Mouse (Mus musculus) testis, adult 2 months (tissue): ENCODE data around the gene Flt3. TPM values are rescaled to one million over a fixed set of nuclear protein-coding genes. Genes with fewer than 3 reads are reported as not detected.

Experiments
- H3K27ac ChIP-seq: fragments of 200-500 bp; 2 replicates; pipeline ENCODE4 v1.5.1; 2012; ENCODE audit warnings: low read depth, low read length; ENCODE audit not compliant: control insufficient read depth, insufficient read depth
- H3K27me3 ChIP-seq: fragments of 200-500 bp; 2 replicates; pipeline ENCODE4 v1.6.1; 2012; ENCODE audit warnings: mild to moderate bottlenecking, low read length, moderate library complexity; ENCODE audit not compliant: control insufficient read depth, insufficient read depth
- H3K36me3 ChIP-seq: fragments of 200-500 bp; 2 replicates; pipeline ENCODE4 v1.6.1; 2012; ENCODE audit warnings: mild to moderate bottlenecking, low read length; ENCODE audit not compliant: control insufficient read depth, insufficient read depth
- H3K4me1 ChIP-seq: fragments of 200-500 bp; 2 replicates; pipeline ENCODE4 v1.6.1; 2012; ENCODE audit warnings: low read length; ENCODE audit not compliant: control insufficient read depth, insufficient read depth
- H3K4me3 ChIP-seq: fragments of 200-500 bp; 2 replicates; pipeline ENCODE4 v1.5.1; 2012; ENCODE audit warnings: low read depth, mild to moderate bottlenecking, low read length, moderate library complexity, mixed read lengths; ENCODE audit not compliant: control insufficient read depth
- CTCF ChIP-seq: fragments of 200-500 bp; IDR thresholded peaks from 2 replicates; pipeline ENCODE4 v1.5.1; 2012; ENCODE audit warnings: low read depth, mild to moderate bottlenecking, inconsistent platforms, low read length, moderate library complexity; ENCODE audit not compliant: control insufficient read depth, insufficient read depth, insufficient replicate concordance
- POLR2A ChIP-seq: fragments of 200-500 bp; IDR thresholded peaks from 2 replicates; pipeline ENCODE4 v1.6.1; 2012; ENCODE audit warnings: low read depth, mild to moderate bottlenecking, inconsistent platforms, low read length, moderate library complexity; ENCODE audit not compliant: control insufficient read depth
- polyA plus RNA-seq: library from polyadenylated mRNA; depleted of rRNA; stranded (reverse); fragments of >200 nt; gene quantifications from 2 replicates; pipeline ENCODE4 v1.2.3, GENCODE M21; 2012

The Flt3 gene
- polyA plus RNA-seq, 1 experiment = 1.0 TPM

- no peaks in the 10 kb centered on the region for H3K36me3 ChIP-seq
- H3K27ac ChIP-seq = no peak overlapping the region
- no peak overlapping the region for H3K4me3 ChIP-seq
- TF ChIP-seq CTCF (no peak), POLR2A (no peak)
- H3K4me1 ChIP-seq = peaks cover 8% of the 10 kb centered on the region
- peaks cover 3% of the 10 kb centered on the region for H3K27me3 ChIP-seq
Observed at GRCm38 (mm10) chr5:147302746-147303400, 97.4 kb downstream of the Flt3 start.

DNA sequence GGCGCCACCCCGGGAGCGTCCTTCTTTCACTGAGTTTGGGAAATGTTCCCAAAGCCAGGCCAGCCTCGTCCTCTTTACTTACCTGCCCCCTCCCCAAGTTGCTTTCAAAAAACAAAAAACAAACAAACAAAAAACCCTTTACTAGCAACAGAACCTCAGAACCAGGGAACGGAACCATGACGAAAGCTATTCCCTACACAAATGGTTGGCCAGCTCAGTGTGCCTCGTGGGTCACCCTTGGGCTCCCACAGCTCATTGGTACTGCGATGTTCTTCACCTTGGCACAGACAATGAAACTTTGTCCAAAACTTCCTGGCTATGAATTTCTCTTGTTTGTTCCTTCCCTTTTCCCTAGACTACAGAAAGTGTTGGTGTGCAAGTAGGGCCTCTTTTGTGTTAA is 98.1 kb downstream of the Flt3 start:
- H3K27me3 ChIP-seq = peaks cover 3% of the 10 kb centered on the region
- TF ChIP-seq CTCF = no peak
- no peak for TF ChIP-seq POLR2A
- H3K27ac ChIP-seq = no peak overlapping the region
- H3K36me3 ChIP-seq = no peaks in the 10 kb centered on the region
- peaks cover 8% of the 10 kb centered on the region for H3K4me1 ChIP-seq
- no peak overlapping the region for H3K4me3 ChIP-seq

DNA sequence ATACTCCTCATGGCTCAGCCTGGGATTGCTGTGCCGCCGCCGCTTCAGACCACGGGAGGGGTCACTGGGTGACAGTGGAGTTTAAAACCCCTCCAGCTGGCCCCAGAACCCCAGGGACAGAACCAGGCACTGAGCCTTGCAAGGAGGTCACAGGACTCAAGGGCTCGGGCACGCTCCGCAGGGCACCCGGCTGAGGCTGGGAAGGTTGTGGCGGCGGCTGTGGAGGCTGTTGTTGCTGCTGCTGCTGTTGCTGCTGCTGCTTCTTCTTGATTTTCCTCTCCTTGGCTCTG is 98.6 kb downstream of the Flt3 start:
- H3K4me1 ChIP-seq = peaks cover 7% of the 10 kb centered on the region
- no peak overlapping the region for H3K27ac ChIP-seq
- no peaks in the 10 kb centered on the region for H3K36me3 ChIP-seq
- TF ChIP-seq POLR2A (no peak), CTCF (no peak)
- H3K27me3 ChIP-seq = peaks cover 3% of the 10 kb centered on the region
- no peak overlapping the region for H3K4me3 ChIP-seq

DNA sequence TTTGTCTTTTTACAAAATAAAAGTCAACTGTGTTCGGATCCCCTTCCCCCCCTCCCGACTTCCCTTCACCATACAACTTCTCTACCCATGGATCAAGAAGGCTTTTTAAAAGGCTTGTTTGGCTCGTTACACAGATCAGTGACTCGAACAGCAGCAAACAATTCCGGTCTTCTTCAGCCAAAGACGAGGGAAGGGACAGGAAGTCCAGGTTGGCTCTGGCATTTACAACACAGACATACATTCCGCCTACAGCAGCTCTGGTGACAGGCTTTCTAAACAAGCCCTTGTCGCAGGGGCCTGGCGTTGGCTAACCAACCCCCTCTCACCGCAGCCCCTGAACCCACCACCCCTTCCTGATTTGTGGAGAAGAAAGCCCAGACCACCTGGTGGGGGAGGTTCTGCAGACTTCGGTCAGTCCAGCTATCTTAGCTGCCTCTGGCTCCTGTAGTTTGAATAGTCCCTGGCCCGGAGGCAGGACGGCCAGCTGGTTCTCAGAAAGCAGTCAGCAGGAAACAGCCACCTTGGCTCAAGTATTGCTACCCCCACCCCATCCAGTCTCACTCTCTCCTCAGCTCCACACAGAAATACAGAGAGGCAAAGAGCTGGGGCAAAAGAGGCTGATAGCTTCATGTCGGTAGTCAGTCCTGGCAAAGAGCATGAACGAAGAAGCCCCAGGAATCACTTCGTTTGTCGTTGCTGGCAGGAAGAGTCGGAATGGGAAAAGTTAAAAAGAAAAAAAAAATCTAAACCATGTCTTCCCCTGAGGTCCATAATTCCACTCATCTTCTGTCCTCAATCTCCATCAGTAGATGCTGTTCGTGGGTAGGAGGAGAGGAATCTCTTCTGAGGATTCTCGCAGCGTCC is 99.1 kb downstream of the Flt3 start:
- no peaks in the 10 kb centered on the region for H3K36me3 ChIP-seq
- peaks cover 3% of the 10 kb centered on the region for H3K27me3 ChIP-seq
- no peak overlapping the region for H3K27ac ChIP-seq
- no peak for TF ChIP-seq CTCF
- peaks cover 3% of the 10 kb centered on the region; the same call in 1 of the 2 replicates for H3K4me1 ChIP-seq
- H3K4me3 ChIP-seq = no peak overlapping the region

DNA sequence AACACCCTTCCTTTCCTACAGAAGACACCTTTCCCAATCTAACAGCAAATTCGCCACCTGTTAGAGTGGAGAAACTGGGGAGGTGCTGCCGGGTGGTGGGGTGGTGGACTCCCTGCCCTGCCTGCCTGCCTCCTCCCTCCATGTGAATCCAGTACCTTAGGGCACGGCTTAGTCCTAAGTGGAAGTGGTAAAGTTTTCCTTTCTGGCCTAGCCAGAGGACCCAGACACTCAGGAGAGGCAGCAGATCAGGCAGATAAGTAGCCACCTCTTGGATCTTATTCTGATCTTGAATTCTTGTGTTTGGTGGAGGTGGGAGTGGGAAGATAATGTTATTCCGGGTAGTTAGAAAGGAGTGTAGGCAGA is 100.3 kb downstream of the Flt3 start:
- Histone ChIP-seq H3K36me3 (no peaks in the 10 kb centered on the region), H3K4me3 (no peak overlapping the region; the same call in 1 of the 2 replicates), H3K27me3 (peaks cover 3% of the 10 kb centered on the region), H3K4me1 (peaks cover 2% of the 10 kb centered on the region; the same call in 1 of the 2 replicates), H3K27ac (no peak overlapping the region)
- TF ChIP-seq POLR2A = no peak
- no peak for TF ChIP-seq CTCF

- peaks cover 2% of the 10 kb centered on the region; the same call in 1 of the 2 replicates for H3K4me1 ChIP-seq
- H3K4me3 ChIP-seq = no peak overlapping the region; the same call in 1 of the 2 replicates
- peaks cover 3% of the 10 kb centered on the region for H3K27me3 ChIP-seq
- no peaks in the 10 kb centered on the region for H3K36me3 ChIP-seq
- H3K27ac ChIP-seq = no peak overlapping the region
- TF ChIP-seq CTCF (peak; percentile 26; the same call in 1 of the 2 replicates), POLR2A (no peak)
Observed at GRCm38 (mm10) chr5:147299255-147300000, 100.9 kb downstream of the Flt3 start.

DNA sequence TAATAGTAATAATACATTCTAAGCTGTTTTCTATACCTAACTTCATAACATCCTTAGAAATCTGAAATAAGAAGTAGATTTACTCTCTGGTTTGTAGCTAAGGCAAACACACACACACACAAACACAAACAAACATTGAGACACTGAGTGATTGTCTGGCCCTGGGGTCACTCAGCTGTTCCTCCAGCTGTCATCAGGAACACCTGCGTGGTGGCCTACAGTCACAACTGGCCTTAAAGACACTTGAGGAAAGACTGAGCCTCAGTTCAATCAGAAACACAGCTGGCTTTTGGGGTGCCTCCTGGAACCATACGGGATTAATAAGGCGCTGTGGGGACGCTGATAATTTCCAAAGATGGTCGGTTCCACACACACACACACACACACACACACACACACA is 103.0 kb downstream of the Flt3 start:
- Histone ChIP-seq H3K36me3 (no peaks in the 10 kb centered on the region), H3K27ac (no peak overlapping the region), H3K4me1 (peaks cover 10% of the 10 kb centered on the region; the same call in 1 of the 2 replicates), H3K4me3 (no peak overlapping the region), H3K27me3 (peaks cover 3% of the 10 kb centered on the region)
- TF ChIP-seq POLR2A = no peak
- no peak for TF ChIP-seq CTCF
